Mouse (Mus musculus) v-Abl transformed pro-B cells (cell line): Measurements from ENCODE around the gene Zfp69.

Experiments
- in situ Hi-C, 2 experiments: fragments of 400-800 bp; cut with MboI; formaldehyde crosslinking; loops; one replicate each; pipeline ENCODE4 v1.15.1; 2025; ENCODE audit not compliant: unreplicated experiment in 2 of 2

Gene Zfp69

GRCm38 (mm10) chr4:120928686-120929085 is 22.8 kb downstream of the Zfp69 start:
- in situ Hi-C loops, result loop anchor here in 1 of 2 experiments (5.0 kb wide), 1 partner anchor 289 kb away; the partner anchor contains the start of gene Rlf

GRCm38 (mm10) chr4:120925386-120925785 is 26.1 kb downstream of the Zfp69 start:
- in situ Hi-C loops, result loop anchor here in 1 of 2 experiments (5.0 kb wide), 1 partner anchor 292 kb away; the partner anchor contains the start of gene Rlf

GRCm38 (mm10) chr4:120924554-120925299 is 26.8 kb downstream of the Zfp69 start, which contains the start of gene Exo5:
Gene Exo5 (minus strand): TSS chr4:120925017.
- in situ Hi-C loops, result loop anchor here in 1 of 2 experiments (5.0 kb wide), 1 partner anchor 293 kb away; the partner anchor contains the start of gene Rlf

GRCm38 (mm10) chr4:120921461-120921860 is 30.0 kb downstream of the Zfp69 start:
- in situ Hi-C loops, result no loop called here

GRCm38 (mm10) chr4:120914501-120914900 is 37.0 kb downstream of the Zfp69 start:
- in situ Hi-C loops, result loop anchor here (5.0 to 10.0 kb wide), 5 partner anchors 67 to 510 kb away; partner anchors contain the start of gene Scmh1 (in 1 of the 2)

- in situ Hi-C loops, result loop anchor here (5.0 to 10.0 kb wide), 5 partner anchors 67 to 509 kb away; partner anchors contain the start of gene Scmh1 (in 1 of the 2)
Observed at GRCm38 (mm10) chr4:120913861-120914260, 37.6 kb downstream of the Zfp69 start.

- in situ Hi-C loops, result loop anchor here (5.0 to 10.0 kb wide), 5 partner anchors 66 to 509 kb away; partner anchors contain the start of gene Scmh1 (in 1 of the 2)
Observed at GRCm38 (mm10) chr4:120913443-120913842, 38.1 kb downstream of the Zfp69 start.

GRCm38 (mm10) chr4:120912866-120913265 is 38.6 kb downstream of the Zfp69 start:
- in situ Hi-C loops, result loop anchor here (5.0 to 10.0 kb wide), 5 partner anchors 66 to 508 kb away; partner anchors contain the start of gene Scmh1 (in 1 of the 2)

- in situ Hi-C loops, result loop anchor here (5.0 to 10.0 kb wide), 5 partner anchors 64 to 506 kb away; partner anchors contain the start of gene Scmh1 (in 1 of the 2)
Observed at GRCm38 (mm10) chr4:120911086-120911485, 40.4 kb downstream of the Zfp69 start.

- in situ Hi-C loops, result loop anchor here (5.0 to 10.0 kb wide), 7 partner anchors 62 to 505 kb away; partner anchors contain the start of genes Scmh1 (in 2 of the 2) and Gm8439 (in 1 of the 2)
Observed at GRCm38 (mm10) chr4:120909558-120910150, 41.8 kb downstream of the Zfp69 start.

GRCm38 (mm10) chr4:120905644-120906043 is 45.9 kb downstream of the Zfp69 start:
- in situ Hi-C loops, result loop anchor here (10.0 kb wide), 3 partner anchors 151 to 501 kb away; partner anchors contain the start of genes Gm8439 (in 1 of the 2) and Scmh1 (in 1 of the 2)

GRCm38 (mm10) chr4:120904533-120904932 is 47.0 kb downstream of the Zfp69 start:
- in situ Hi-C loops, result loop anchor here (10.0 kb wide), 3 partner anchors 150 to 500 kb away; partner anchors contain the start of genes Gm8439 (in 1 of the 2) and Scmh1 (in 1 of the 2)

GRCm38 (mm10) chr4:120895810-120896584 is 55.5 kb downstream of the Zfp69 start:
- in situ Hi-C loops, result loop anchor here in 1 of 2 experiments (25.0 kb wide), 1 partner anchor 659 kb away; no protein-coding TSS in a partner anchor

- in situ Hi-C loops, result loop anchor here in 1 of 2 experiments (25.0 kb wide), 1 partner anchor 658 kb away; no protein-coding TSS in a partner anchor
Observed at GRCm38 (mm10) chr4:120895226-120895625, 56.3 kb downstream of the Zfp69 start.

GRCm38 (mm10) chr4:120894584-120894983 is 56.9 kb downstream of the Zfp69 start:
- in situ Hi-C loops, result loop anchor here in 1 of 2 experiments (5.0 to 25.0 kb wide), 2 partner anchors 212 to 657 kb away; no protein-coding TSS in a partner anchor

- in situ Hi-C loops, result loop anchor here in 1 of 2 experiments (5.0 to 25.0 kb wide), 2 partner anchors 212 to 657 kb away; no protein-coding TSS in a partner anchor
Observed at GRCm38 (mm10) chr4:120893656-120894401, 57.7 kb downstream of the Zfp69 start.

- in situ Hi-C loops, result loop anchor here in 1 of 2 experiments (5.0 to 25.0 kb wide), 2 partner anchors 210 to 655 kb away; no protein-coding TSS in a partner anchor
Observed at GRCm38 (mm10) chr4:120892516-120892915, 59.0 kb downstream of the Zfp69 start.

GRCm38 (mm10) chr4:120891960-120892359 is 59.5 kb downstream of the Zfp69 start:
- in situ Hi-C loops, result loop anchor here in 1 of 2 experiments (5.0 to 25.0 kb wide), 2 partner anchors 210 to 655 kb away; no protein-coding TSS in a partner anchor
